Mouse (Mus musculus) megakaryocyte progenitor cell, adult 5-6 weeks (primary cell): ENCODE results near the gene Stat6. TPM values are rescaled to one million over a fixed set of nuclear protein-coding genes. Genes with fewer than 3 reads are reported as not detected.
A peak's percentile ranks its signal among the peaks of the same experiment; 100 is the strongest.

Source experiments
- ATAC-seq: replicated peaks from 2 replicates; pipeline ENCODE4 v1.8.0; 2016; ENCODE audit warnings: mild to moderate bottlenecking, moderate TSS enrichment, inconsistent platforms; ENCODE audit not compliant: poor library complexity
- total RNA-seq, 2 experiments: library from RNA; stranded (forward) in 1 of 2; stranded (reverse) in 1 of 2; fragments of 157-497, 149-512 nt in 1 of 2; fragments of 200-1000 nt in 1 of 2; gene quantifications; 2 replicates each; pipeline versions ENCODE4 v1.2.3 to v1.2.4; 2015 to 2017

Stat6 gene
- total RNA-seq, 2 experiments from 2014 or later: 29.6 to 38.9 TPM

DNA sequence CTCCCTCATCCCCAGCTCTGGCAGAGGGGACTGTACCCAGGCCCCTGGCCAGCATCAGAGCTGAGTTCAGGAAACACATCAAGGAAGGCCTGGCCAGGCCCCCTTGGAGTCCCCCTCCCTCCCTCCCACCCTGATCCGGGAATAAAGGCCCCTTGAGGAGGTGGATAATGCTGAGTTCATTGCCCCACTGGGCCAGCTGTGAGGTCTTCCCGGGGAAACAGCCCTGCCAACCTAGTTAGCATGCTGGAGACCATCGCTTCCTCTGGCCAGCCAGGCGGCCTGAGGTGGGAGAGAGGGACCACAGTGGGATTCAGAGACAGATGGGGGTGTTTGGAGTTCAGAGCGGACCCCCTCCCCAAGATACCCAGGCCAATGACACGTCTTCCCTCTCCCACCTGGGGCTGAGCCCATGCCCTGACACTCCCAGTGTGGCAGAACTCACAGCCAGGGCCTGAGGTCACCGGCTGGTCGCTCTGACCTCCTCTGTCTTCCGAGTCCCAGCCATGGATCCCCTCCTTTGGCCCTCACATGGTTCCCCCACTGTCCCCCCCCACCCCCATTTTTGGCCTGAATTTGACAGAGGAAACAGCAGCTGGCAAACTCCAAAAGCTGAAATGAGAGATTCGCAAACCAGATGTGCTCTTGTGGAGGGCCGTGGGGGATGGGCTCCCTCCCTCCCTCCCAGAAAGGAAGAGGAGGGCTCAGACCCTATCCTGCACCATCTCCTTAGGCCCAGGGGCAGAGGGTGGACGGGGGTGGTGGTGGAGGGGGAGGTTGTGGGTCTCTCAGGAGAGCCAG lies 28.4 kb upstream of the Stat6 start:
- no peak for ATAC-seq

DNA sequence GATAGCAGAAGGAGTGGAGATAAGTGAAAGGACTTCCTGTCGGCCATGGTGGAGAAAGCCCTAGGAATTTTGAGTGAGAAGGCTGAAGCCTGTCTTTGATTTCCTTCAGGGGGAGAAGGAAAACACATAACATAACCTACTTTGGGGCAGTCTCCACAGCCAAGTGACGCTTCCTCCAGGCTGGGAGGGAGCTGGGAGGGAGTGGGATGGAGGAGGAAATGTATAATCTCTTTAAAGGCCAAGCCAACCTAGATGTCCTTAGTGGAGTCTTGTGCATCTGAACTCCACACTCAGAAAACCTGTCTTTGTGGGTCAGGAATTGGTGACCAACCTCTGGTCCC lies 27.8 kb upstream of the Stat6 start:
- ATAC-seq: no peak

DNA sequence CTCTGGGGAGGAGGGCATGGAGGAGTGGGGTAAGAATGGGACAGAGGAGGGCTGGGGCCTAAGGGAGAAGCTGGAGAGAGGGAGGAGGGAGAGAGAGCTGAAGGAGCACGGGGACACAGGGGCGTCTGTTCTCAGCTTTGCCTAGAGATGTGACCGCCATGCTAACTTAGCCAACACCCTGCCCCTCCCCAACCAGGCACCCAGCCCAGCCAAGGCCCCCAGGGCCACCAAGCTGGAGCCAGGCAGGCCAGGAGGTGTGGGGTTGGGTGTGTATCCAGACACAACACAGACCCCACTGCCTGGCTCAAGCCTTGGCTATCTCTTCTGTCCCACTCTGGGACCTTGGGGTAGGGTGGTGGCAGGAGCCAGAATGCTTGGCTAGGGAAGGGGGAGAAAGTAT lies 27.2 kb upstream of the Stat6 start:
- no peak for ATAC-seq

DNA sequence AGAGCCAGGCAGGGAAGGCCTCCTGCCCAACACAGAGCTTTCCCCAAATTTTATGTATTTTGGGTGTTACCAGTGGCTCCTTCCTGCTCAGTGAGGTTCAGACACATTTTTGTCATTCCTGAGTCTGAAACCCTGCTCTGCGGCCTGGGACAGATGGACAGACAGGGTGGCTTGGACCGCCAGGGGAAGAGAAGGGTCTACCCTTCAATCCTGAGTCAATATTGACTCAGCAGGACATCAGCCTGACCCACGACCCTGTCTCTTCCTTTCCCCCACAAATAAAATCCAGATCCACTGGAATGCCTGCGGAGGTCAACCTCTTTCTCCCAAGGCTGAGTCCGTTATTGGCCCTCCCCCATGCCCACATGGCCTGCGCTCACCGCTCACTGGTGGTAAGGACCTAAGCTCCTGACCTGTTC lies 26.5 kb upstream of the Stat6 start:
- no peak for ATAC-seq

DNA sequence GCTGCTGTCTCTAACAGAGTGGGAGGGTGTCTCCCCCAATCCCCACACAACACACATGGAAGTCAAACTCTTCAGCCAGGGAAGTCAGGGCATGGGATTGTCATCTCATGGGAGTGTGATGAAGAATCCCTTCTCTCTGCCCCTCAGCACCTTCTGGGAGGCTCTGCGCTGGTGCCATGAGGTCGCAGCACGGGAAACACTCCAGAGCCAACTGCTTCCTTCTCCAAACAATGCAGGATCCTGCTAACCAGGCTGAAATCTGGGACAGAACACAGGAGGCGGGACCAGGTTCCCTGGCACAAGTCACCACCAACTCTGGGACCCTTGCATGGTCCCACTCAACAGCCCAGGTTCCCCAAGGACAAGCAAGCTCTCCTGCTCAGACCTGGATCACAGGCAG lies 25.5 kb upstream of the Stat6 start:
- ATAC-seq: no peak

DNA sequence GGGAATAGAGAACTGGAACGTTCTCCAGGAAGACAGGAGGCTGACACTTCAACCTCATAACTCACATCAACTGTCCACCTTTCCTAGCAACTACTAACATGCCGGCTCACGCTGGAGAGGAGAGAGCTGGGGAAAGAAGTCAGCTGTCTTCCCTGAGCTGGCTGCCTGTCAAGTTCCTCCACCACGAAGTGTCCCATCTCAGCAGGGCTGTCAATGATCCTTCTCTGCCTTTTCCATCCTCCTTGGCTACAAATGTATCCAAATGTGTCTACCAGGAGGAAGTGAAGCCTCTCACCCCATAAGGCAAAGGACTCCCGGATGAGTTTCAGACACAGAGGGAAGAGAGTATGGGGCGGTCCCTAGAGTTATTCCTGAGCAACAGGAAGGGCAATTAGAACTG lies 24.6 kb upstream of the Stat6 start:
- ATAC-seq: no peak

DNA sequence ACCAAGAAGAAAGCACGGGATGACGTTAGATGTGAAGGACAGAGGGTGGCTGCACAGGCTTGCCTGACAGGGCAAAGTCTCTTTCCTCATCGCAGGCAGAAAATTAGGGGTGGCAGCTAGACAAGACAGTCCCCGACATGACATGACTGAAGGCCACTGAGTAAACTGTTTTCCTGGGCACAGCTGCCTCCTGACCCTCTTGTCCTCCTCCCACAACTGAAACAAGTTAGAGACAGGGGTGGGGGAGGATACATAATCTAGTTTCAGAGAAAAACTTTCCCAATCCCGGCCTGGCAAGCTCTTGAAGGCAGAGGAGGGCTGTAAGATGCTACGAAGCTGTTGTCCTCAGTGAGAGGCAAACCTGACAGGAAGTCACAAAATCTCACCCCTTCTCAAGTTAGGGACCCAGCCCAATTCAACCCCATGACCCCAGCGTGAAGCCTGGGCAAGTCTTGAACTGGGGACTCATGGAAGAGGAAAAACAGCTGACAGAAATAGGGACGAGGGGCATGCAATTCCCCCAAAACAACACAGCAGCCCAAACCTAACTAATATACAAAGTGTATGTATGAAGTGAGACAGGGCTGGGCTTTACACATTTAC lies 23.6 kb upstream of the Stat6 start:
- no peak for ATAC-seq

DNA sequence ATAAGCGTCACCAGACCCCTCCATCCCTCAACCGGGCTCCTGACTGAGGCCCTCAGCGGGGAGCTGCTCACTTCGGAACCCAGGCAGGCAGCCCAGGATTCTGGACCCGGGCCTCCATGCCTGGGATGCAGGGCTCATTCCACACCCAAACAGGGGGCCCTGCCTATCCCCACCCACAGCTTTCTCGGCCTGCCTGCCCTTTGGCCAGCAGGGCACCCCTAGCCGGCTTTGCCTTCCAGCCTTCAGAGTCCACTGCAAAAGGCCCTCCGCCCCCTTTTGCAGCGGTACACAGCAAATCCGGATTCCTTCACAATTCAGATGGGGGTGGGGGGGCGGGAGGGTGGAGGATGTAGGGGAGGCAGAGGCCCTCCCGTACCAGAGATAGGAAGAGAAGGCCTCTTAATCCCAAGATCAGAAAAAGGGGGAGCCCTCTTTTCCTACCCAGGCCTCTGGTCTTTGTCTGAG lies 22.8 kb upstream of the Stat6 start:
- ATAC-seq: no peak

DNA sequence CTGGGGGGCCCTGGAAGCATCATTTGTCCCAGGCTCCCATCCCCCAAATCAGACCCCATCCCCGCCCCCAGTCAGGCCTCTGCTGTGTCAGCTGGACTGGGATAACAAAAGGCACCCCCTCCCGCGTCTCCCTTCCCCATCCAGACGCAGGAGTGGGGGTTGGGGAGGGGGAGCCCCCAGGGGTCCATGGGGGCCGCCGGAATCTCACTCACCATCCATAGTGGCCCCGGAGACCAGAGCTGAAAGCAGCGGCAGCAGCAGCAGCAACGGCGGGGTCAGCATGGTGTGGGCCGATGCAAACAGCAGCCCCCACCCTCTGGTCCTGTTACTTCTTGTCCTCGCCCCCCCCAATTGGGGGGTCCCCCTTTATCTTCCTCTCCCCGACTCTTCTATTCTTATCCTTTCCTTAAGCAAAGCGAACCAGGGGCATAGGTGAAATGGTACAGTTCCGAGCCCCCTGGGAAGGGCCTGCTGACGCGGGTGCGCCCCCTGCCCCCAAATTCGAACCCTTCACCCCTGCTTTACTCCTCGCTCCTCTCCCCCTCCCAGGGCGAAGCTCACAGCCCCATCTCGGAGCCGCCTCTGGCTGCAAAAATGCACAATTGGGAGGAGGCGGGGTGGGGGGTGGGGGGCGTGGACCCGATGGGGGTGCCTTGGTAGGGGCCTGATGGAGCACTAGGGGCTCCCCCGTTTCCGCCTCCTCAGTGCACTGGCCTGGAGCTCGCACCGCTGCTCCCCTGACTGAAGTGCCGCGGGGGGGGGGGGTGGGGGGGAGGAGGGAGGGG lies 22.2 kb upstream of the Stat6 start, which contains the start of gene Lrp1:
Gene Lrp1, minus strand, starts transcription at position 743 of the 785 bp plus-strand sequence.
- ATAC-seq: no peak

DNA sequence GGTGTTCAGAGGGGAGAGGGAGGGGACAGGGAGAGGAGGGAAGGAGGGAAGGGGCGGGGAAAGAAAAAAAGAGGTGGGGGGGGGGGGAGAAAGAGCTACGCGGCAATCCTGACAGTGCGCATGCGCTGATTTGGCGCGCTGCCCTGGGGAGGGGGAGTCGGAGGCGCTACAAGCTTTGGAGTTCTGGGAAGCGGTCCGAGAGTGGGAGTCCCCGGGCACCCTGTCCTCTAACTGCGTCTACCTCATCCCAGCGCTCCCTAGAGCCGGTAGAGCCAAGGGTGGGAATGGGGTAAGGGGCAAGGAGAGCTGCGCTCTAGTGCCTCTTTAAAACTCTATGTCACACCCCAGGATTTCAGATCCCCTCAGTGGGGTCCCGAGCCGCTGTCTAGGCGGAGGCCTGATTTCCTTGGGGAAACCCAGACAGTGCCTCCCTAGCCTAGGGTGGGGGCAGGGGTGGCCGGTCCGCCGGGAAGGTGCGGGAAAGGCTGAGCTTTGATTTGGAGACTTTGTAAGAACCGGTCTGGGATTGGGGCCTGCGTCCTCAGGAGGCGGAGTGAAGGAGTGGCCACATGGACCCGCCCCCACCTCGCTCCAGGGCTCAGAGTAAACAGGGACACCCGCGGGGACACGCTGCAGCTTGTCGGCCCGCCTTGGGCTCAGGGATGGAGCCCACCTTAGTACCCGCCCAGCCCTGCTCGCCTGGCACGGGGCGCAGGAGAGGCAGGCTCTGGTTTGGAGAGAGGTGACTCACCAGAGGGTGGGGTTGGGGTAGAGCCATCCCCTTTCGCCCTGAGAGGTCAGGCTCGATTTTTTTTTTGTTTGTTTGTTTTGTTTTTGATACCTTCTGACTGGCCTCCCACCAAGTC lies 21.4 kb upstream of the Stat6 start:
- peak; percentile 63 for ATAC-seq

DNA sequence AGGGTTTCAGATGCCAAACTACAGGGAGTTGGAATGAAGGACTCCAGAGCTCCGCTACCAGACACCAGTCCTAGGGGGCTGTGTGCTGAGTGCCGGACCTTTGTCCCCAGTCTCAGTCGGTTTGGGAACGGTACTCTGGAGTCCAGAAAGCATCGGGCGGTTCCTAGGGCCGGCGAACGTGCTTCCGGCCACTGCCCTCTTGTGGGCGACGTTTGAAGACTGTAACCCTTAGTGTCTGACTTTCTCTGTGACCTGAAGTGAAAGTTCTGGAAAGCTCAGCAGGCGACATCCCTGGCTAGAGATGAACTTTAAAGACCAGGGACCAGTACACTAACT lies 20.8 kb upstream of the Stat6 start:
- peak; percentile 54 for ATAC-seq

DNA sequence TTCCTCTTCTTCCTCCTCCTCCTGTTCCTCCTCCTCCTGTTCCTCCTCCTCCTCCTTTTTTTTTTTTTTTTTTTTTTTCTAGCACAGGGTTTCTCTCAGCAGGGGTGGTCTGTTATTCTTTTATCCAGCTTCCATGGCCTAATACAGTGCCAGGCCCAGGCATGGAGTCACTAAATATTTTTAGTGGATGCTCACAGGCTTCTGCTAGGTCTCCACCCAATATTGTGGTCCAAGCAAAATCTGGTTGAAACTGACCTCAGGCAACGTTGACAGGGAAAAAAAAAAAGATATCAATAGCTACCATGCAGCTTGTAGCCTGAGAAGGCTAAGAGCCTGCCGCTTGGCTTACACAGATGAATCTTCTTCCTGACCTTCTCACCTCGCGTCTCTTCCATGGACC lies 20.1 kb upstream of the Stat6 start:
- ATAC-seq: no peak

DNA sequence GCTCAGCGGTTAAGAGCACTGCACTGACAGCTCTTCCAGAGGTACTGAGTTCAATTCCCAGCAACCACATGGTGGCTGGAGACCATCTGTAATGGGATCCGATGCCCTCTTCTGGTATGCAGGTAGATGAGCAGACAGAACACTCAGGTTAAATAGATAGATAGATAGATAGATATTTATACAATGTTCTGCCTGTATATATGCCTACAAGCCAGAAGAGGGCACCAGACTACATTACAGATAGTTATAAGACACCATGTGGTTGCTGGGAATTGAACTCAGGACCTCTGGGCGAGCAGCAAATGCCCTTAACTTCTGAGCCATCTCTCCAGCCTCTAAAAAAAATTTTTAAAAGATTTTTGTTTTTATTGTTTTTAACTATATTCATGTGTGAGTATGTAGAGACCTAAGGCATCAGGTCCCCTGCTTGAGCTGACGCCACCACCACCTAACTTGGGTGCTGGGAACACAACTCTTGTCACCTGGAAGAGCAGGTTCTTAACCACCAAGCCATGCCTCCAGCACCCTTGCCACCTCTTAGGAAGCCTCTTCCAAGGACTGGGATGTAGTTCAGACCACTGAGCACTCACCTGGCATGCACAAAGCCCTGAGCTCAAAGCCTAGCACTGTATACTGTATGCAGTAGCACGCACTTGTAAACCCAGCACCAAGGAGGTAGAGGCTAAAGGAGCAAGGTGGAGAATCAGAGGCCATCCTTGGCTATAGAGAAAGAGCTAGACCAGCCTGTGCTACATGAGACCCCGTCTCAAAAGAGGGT lies 19.2 kb upstream of the Stat6 start:
- no peak for ATAC-seq

DNA sequence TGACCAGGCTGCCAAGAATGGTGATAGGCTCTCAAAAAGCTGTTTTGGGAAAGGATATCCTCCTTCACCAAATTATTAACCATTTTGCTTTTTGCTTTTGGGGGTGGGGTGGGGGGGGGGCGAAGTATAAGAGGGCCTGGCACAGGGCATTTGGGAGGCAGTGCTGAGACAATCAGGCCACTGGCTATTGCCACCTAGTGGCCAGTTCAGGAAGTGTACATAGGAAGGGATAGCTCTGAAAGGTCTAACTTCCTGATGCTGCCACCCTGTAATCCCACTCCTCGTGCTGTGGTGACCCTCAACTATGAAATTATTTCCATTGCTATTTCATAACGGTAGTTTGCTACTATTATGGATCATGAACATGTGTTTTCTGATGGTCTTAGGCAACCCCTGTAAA lies 16.4 kb upstream of the Stat6 start:
- ATAC-seq: peak; percentile 63

DNA sequence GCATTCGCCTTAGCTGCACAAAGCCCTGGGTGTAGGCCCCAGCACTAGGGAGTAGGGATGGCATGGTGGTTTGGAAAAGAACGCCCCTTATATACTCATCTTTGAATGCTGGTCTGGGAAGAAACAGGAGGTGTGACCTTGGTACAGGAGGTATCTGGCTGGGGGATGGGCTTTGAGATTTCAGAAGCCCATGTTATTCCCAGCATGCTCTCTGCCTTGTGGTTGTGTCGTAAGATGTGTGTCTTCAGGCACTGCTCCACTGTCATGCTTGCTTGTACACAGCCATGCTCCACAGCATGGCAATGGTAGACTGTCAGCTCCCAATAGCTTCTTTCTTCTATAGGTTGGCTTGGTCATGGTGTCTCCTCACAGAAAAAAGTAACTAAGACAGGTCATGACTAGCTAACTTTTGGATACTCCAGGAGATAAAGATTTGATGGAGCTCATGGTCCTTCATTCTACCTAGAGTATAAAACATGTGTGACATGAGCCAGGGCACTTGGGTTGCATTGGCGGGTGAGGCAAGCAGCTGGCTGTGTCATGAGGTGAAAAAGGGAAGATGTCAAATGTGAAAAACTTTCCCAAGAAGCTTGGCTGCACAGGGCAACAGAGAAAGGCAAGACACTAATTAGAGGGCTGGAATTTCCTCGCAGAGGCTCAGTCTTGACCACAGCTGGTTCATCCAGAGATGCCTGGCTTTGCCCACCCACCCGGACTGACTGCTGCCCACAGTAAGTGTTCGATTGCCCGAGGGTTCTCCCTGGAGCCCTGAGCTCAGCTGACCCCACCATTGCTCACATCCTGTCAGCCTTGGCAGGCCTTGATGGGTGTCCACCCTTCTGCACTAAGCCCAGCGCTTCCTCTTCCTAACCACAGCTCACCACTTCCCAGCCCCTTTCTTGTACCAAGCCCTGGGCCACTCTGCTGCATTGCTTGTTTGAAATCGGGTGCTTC lies 11.2 kb upstream of the Stat6 start:
- peak; percentile 87 for ATAC-seq

DNA sequence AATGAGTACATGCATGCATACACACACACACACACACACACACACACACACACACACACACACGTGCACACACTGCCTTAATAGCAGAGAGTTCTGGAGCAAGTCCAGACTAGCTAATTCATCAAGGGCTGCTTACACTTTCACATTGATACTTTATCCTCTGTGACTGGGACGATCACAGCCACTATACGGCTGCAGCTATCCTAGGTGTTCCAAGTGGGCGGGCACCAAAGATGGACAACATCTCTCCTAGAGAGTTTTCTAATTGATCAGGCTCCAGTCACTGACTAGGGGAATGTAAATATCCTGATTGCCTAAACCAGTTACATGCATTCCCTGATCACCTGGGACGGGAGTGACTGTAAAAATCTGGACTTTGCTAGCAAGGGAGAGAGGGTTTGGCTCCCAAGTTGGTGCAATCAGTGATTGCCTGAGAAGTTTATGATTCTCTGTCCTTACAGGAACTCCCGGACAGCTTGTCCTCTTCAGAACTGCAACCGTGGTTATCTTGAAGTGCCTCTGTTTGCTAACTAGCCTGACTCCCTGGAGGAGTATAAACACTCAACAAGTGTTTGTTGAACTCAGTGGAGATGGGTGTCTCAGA lies 10.0 kb upstream of the Stat6 start:
- ATAC-seq: no peak

DNA sequence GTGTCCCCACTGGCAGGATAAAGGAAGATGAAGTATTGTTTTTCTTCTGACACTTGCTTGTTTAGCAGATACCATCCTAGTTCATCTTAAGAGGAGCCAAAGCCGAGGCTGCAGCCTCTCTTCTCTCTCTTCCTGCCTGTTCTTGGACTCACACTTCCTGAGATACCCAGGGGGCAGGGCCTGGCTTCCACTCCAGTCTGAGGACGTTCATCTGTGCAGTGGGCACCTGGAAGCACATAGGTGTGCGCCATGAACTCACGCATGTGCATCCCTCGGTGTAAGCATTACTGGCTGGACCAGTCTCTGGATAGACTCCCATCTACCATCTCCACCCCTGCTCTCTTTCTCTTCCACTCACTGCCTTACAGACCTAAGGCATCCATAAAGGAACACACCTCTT lies 2.4 kb upstream of the Stat6 start:
- ATAC-seq: no peak

DNA sequence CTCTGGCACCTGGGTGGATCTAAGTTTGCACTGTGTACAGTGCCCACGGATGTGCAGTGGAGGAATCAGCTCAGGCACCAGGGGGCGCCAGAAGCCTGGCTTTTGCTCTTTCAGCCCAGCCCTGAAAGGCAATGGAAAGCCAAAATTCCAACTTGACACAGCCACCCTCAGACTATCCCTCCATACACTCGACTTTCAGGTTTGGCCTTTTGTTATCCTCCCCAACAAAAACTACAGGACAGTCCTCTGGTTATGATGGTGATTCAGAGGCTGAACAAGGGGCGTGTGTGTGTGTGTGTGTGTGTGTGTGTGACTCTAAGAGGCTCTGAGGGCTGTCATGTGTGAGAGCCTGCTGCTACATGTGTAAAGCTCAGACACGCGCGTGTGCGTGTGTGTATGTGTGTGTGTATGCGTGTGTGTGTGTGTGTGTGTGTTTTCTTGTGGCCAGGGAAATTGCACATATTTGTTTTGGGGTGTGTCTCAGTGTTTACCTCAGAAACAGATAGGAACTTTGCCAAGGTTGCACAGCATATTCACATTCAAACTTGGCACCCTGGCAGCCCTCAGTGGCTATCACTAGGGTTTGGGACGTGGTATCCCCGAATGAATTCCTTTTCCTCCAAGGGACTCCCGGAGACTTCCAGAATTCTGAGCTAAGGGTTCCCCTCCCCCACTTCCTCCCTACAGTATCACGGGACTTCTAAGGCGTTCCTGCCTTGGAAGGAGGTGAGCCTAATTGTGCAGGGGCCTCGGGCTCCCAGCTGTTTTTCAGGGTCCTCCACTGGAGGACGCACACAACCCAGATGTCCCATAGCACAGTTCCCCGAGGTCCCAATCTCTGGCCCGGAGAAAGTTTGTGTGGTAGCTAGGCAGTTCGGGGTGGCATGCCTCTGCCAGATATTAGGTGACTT lies 670 bp upstream of the Stat6 start:
- peak; percentile 54 for ATAC-seq
